Mouse (Mus musculus): ENCODE data around the gene Als2cl. TPM values are rescaled to one million over a fixed set of nuclear protein-coding genes. Genes with fewer than 3 reads are reported as not detected.
A peak's percentile ranks its signal among the peaks of the same experiment; 100 is the strongest.

Als2cl gene
- polyA plus RNA-seq, 1 experiment from 2014 or later, result 2.7 TPM

DNA sequence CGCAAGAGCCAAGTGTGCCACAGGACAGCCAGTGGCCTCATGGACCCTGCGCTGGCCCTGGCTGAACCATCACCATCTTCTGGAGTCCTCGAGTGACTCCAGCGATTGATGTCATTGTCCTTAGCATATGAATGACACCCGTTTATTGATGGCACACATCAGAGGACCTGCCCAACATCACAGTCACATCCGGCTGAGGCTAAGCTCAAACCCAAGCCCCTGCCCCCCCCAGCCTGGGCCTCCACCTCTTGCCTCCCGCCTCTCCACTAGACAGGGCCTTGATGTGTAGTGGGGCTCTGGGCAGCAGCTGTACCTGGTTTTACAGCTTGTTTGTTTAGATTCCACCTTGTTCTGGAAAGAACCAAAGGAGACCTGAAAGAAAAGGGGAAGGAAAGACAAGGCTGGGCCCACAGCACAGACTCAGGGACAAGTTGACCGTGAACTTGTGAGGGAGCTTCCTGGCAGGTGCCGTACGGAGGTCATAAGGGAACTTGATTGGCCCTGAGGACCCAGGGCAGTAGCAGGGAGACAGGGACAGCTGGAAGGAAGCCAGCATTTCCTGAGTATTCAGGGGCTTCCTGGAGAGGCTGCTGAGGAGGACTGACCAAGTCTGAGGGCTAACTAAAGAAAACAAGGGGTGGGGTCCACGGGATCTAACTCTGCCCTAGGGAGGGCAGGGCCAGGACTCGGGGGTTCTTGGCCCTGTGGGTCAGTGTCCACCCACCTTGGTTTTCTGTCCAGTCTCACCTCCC is 11.6 kb downstream of the Als2cl start:
- no peak overlapping the region for H3K27ac ChIP-seq (ENCODE audit: low read depth, low read length)
- H3K4me3 ChIP-seq (ENCODE audit: low read length), result no peak overlapping the region
- no peaks in the 10 kb centered on the region; the same call in 1 of the 2 replicates for H3K4me1 ChIP-seq (ENCODE audit: control insufficient read depth, insufficient read depth, low read depth, low read length)
- no peaks in the 10 kb centered on the region for H3K9me3 ChIP-seq (ENCODE audit: control insufficient read depth, low read length)
- no peak overlapping the region for H3K4me2 ChIP-seq (ENCODE audit: low read length)
- H3K36me3 ChIP-seq (ENCODE audit: control insufficient read depth, insufficient read depth, low read length), result no peaks in the 10 kb centered on the region
- 82% methylated on average over 12 of the region's 12 CpGs for WGBS
- no peaks in the 10 kb centered on the region; the same call in 1 of the 2 replicates for H3K27me3 ChIP-seq (replicated peaks; ENCODE audit: control insufficient read depth, insufficient read depth, low read length)
- ATAC-seq, result no peak
- H3K9ac ChIP-seq (ENCODE audit: low read depth, low read length), result no peak overlapping the region

DNA sequence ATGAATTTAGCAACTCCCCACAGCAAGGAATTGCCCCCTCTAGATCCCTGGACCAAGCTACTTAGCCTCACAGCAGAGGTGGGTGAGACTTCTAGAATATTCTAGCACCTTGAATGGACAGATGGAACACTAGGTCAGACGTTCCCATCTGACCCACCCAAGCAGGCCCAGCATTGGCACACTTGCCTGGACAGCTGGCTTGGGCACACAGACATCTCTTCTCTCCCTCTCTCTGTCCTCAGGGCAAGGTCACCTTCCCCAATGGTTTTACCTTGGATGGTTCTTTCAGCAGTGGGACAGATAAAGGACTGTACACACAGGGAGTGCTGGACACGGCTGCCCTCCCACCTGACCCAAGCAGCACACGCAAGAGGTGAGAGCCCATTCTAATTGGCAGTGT is 12.9 kb downstream of the Als2cl start:
- Histone ChIP-seq H3K9me3 (ENCODE audit: control insufficient read depth, low read length) (no peaks in the 10 kb centered on the region), H3K9ac (ENCODE audit: low read depth, low read length) (no peak overlapping the region), H3K36me3 (ENCODE audit: control insufficient read depth, insufficient read depth, low read length) (no peaks in the 10 kb centered on the region), H3K4me3 (ENCODE audit: low read length) (no peak overlapping the region), H3K4me1 (ENCODE audit: control insufficient read depth, insufficient read depth, low read depth, low read length) (no peaks in the 10 kb centered on the region; the same call in 1 of the 2 replicates), H3K4me2 (ENCODE audit: low read length) (no peak overlapping the region), H3K27me3 (replicated peaks; ENCODE audit: control insufficient read depth, insufficient read depth, low read length) (no peaks in the 10 kb centered on the region; the same call in 1 of the 2 replicates), H3K27ac (ENCODE audit: low read depth, low read length) (no peak overlapping the region)
- WGBS, result 86% methylated on average over 3 of the region's 3 CpGs
- ATAC-seq, result no peak

DNA sequence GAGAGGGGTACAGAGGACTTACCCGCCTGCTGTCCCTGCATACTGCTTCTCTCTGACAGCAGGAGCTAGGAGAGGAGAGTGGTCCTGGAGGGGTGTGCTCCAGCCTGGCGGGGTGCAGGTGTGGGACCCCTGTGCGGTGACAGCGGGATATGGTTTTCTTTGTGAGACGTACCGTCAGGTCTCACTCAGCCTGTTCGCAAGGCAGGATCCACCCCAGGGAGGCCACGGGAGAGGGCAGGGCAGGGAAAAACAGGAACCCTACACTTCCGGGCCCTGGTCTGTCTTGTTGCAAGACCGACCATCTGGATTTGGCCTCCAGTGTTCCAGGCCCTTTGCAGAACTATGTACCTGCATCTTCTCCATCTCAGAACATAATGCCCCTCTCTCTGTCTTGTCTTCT is 13.8 kb downstream of the Als2cl start:
- Histone ChIP-seq H3K9ac (ENCODE audit: low read depth, low read length) (no peak overlapping the region), H3K27ac (ENCODE audit: low read depth, low read length) (no peak overlapping the region), H3K4me3 (ENCODE audit: low read length) (no peak overlapping the region), H3K4me2 (ENCODE audit: low read length) (no peak overlapping the region), H3K9me3 (ENCODE audit: control insufficient read depth, low read length) (no peaks in the 10 kb centered on the region), H3K27me3 (replicated peaks; ENCODE audit: control insufficient read depth, insufficient read depth, low read length) (no peaks in the 10 kb centered on the region; the same call in 1 of the 2 replicates), H3K4me1 (ENCODE audit: control insufficient read depth, insufficient read depth, low read depth, low read length) (no peaks in the 10 kb centered on the region; the same call in 1 of the 2 replicates), H3K36me3 (ENCODE audit: control insufficient read depth, insufficient read depth, low read length) (no peaks in the 10 kb centered on the region)
- 68% methylated on average over 10 of the region's 10 CpGs for WGBS
- ATAC-seq, result no peak

DNA sequence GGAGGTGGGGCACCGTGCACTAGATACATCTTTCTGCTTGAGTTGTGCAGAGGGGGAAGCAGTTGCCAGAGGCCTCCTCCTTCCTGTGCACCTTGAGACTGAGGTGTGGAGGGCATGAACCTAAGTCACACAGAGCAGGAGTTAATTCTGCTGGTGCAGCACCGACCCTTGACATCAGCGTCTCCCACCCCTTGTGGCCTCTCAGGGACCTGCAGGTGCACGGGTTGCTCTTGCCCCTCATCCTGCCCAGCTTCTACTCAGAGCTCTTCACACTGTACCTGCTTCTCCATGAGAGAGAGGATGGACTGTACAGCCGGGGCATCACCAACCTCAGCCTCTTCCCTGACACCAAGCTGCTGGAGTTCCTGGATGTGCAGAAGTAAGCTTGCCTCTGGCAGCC is 15.8 kb downstream of the Als2cl start:
- no peak overlapping the region for H3K4me2 ChIP-seq (ENCODE audit: low read length)
- H3K27ac ChIP-seq (ENCODE audit: low read depth, low read length), result no peak overlapping the region
- 0 out of 2 replicates have a peak, but pooled peaks have one; percentile 10 for ATAC-seq
- H3K4me3 ChIP-seq (ENCODE audit: low read length), result no peak overlapping the region
- 63% methylated on average over 5 of the region's 5 CpGs for WGBS
- H3K27me3 ChIP-seq (replicated peaks; ENCODE audit: control insufficient read depth, insufficient read depth, low read length), result no peaks in the 10 kb centered on the region; the same call in 1 of the 2 replicates
- H3K4me1 ChIP-seq (ENCODE audit: control insufficient read depth, insufficient read depth, low read depth, low read length), result no peaks in the 10 kb centered on the region; the same call in 1 of the 2 replicates
- H3K9me3 ChIP-seq (ENCODE audit: control insufficient read depth, low read length), result no peaks in the 10 kb centered on the region
- no peaks in the 10 kb centered on the region for H3K36me3 ChIP-seq (ENCODE audit: control insufficient read depth, insufficient read depth, low read length)
- H3K9ac ChIP-seq (ENCODE audit: low read depth, low read length), result no peak overlapping the region; the same call in 1 of the 2 replicates

DNA sequence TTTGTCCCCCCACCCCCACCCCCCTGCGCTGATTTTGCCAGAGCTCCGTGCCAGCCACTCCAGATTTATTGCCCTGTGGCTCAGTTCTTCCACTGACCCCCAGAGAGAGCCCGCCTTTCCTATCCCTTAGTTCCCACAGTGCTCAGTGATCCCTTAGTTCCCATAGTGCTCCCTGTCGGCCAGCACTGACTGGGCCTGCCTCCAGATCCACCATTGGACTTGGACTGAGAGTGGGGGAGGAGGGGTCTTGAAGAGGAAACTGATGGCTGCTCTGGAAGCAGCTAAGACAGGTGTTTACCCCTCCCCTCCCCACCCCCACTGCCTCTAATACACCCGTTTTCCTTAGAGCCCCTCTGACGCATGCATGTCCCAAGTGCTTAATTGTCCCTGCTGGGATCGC is 16.3 kb downstream of the Als2cl start:
- Histone ChIP-seq H3K9me3 (ENCODE audit: control insufficient read depth, low read length) (no peaks in the 10 kb centered on the region), H3K27ac (ENCODE audit: low read depth, low read length) (no peak overlapping the region), H3K4me1 (ENCODE audit: control insufficient read depth, insufficient read depth, low read depth, low read length) (no peaks in the 10 kb centered on the region; the same call in 1 of the 2 replicates), H3K4me2 (ENCODE audit: low read length) (peak overlapping the region; percentile 34), H3K9ac (ENCODE audit: low read depth, low read length) (no peak overlapping the region), H3K4me3 (ENCODE audit: low read length) (no peak overlapping the region), H3K36me3 (ENCODE audit: control insufficient read depth, insufficient read depth, low read length) (no peaks in the 10 kb centered on the region), H3K27me3 (replicated peaks; ENCODE audit: control insufficient read depth, insufficient read depth, low read length) (no peaks in the 10 kb centered on the region; the same call in 1 of the 2 replicates)
- peak; percentile 51; the same call in 1 of the 2 replicates for ATAC-seq
- 13% methylated on average over 7 of the region's 7 CpGs for WGBS

DNA sequence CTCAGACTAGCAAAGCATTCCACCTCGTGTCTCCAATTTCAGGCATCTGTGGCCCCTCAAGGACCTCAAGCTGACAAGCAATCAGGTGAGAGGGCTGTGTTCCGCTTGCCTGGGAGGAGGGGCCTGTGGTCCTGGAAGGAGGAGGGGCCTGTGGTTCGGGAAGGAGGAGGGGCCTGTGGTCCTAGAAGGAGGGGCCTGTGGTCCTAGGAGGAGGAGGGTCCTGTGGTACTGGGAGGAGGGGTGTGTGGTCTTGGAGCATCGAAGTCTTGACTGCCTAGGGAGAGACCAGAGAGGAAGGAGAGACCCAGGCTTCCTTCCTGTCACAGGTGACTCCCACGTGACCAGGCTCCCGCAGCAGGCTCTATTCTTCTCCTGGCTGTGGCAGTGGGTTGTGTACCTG is 16.9 kb downstream of the Als2cl start:
- Histone ChIP-seq H3K4me1 (ENCODE audit: control insufficient read depth, insufficient read depth, low read depth, low read length) (no peaks in the 10 kb centered on the region; the same call in 1 of the 2 replicates), H3K36me3 (ENCODE audit: control insufficient read depth, insufficient read depth, low read length) (no peaks in the 10 kb centered on the region), H3K27me3 (replicated peaks; ENCODE audit: control insufficient read depth, insufficient read depth, low read length) (no peaks in the 10 kb centered on the region; the same call in 1 of the 2 replicates), H3K9me3 (ENCODE audit: control insufficient read depth, low read length) (no peaks in the 10 kb centered on the region), H3K27ac (ENCODE audit: low read depth, low read length) (no peak overlapping the region), H3K4me3 (ENCODE audit: low read length) (no peak overlapping the region), H3K4me2 (ENCODE audit: low read length) (peak overlapping the region; percentile 34), H3K9ac (ENCODE audit: low read depth, low read length) (no peak overlapping the region; the same call in 1 of the 2 replicates)
- 14% methylated on average over 6 of the region's 6 CpGs for WGBS
- no peak for ATAC-seq

DNA sequence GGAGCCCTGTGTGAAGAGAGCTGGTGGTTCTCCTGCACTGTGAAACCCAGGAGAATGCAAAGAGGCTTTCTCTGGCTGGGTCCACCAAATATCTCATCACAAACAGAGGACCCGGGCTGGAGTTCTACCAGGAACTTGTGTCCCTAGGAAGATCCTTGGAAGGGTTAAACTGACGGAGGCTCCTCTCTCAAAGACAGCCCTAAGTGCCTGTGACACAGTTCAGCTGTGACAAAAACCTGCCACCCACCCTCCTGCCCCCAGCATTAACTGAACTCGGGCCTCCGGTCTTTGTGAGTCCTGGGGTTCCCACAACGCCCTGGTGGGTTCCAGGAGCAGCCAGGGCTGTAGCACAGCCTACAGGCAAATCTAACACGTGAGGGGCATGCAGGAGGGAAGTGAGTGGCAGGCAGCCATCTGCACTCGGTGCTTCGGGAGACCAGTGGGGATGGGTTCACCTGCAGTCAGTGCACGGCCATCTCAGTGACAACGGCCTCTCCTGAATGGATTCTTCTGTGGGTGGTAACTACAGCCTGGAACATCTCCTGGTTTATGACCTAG is 19.9 kb downstream of the Als2cl start:
- H3K9ac ChIP-seq (ENCODE audit: low read depth, low read length), result no peak overlapping the region
- H3K4me3 ChIP-seq (ENCODE audit: low read length), result no peak overlapping the region
- no peaks in the 10 kb centered on the region for H3K36me3 ChIP-seq (ENCODE audit: control insufficient read depth, insufficient read depth, low read length)
- H3K9me3 ChIP-seq (ENCODE audit: control insufficient read depth, low read length), result no peaks in the 10 kb centered on the region
- 69% methylated on average over 10 of the region's 10 CpGs for WGBS
- H3K4me2 ChIP-seq (ENCODE audit: low read length), result no peak overlapping the region
- H3K27ac ChIP-seq (ENCODE audit: low read depth, low read length), result no peak overlapping the region
- no peak for ATAC-seq
- no peaks in the 10 kb centered on the region; the same call in 1 of the 2 replicates for H3K27me3 ChIP-seq (replicated peaks; ENCODE audit: control insufficient read depth, insufficient read depth, low read length)
- no peaks in the 10 kb centered on the region; the same call in 1 of the 2 replicates for H3K4me1 ChIP-seq (ENCODE audit: control insufficient read depth, insufficient read depth, low read depth, low read length)

DNA sequence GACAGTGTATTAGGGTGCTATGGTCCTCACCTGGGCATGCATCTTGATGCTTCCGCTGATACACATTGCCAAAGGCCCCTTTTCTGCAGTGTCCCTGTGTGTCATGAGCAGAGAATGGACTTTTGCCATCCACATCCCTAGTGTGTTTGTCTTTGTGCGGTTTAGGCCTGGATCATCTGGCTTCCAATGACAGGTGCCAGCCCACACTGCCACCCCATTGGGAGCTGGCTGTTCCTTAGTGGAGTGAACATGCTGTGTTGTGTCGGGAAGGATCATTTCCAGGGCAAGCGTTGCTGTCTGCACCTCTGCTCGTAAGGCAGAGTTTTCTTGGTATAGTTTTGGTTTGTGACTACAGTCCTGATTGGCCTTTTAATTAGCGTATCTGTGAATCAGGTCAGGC is 21.5 kb downstream of the Als2cl start:
- Histone ChIP-seq H3K4me1 (ENCODE audit: control insufficient read depth, insufficient read depth, low read depth, low read length) (no peaks in the 10 kb centered on the region; the same call in 1 of the 2 replicates), H3K4me2 (ENCODE audit: low read length) (no peak overlapping the region), H3K36me3 (ENCODE audit: control insufficient read depth, insufficient read depth, low read length) (no peaks in the 10 kb centered on the region), H3K9me3 (ENCODE audit: control insufficient read depth, low read length) (no peaks in the 10 kb centered on the region), H3K4me3 (ENCODE audit: low read length) (no peak overlapping the region), H3K9ac (ENCODE audit: low read depth, low read length) (no peak overlapping the region), H3K27me3 (replicated peaks; ENCODE audit: control insufficient read depth, insufficient read depth, low read length) (no peaks in the 10 kb centered on the region), H3K27ac (ENCODE audit: low read depth, low read length) (no peak overlapping the region)
- ATAC-seq, result no peak
- WGBS, result 80% methylated on average over 6 of the region's 6 CpGs

DNA sequence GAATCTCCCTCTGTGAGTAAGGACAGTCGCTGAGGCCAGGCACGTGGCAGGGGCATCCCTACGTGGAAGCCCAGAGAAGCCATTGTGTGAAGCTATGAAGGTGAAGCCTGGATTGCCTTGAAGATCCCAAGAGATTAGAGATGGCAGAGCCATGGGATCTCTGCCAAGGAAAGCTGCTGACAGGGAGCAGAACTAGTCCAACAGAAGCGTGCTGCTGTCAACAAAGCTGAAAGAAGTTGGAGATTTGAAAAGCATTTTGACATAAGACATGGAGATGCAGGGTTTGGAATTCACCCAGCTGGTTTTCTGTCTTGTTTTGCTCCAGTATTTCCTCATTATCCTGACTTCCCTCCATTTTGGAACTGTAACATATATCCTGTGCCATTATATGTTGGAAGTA is 22.6 kb downstream of the Als2cl start:
- H3K36me3 ChIP-seq (ENCODE audit: control insufficient read depth, insufficient read depth, low read length), result no peaks in the 10 kb centered on the region
- WGBS, result 83% methylated on average over 4 of the region's 4 CpGs
- H3K27me3 ChIP-seq (replicated peaks; ENCODE audit: control insufficient read depth, insufficient read depth, low read length), result no peaks in the 10 kb centered on the region
- H3K4me3 ChIP-seq (ENCODE audit: low read length), result no peak overlapping the region
- H3K4me2 ChIP-seq (ENCODE audit: low read length), result no peak overlapping the region
- H3K4me1 ChIP-seq (ENCODE audit: control insufficient read depth, insufficient read depth, low read depth, low read length), result no peaks in the 10 kb centered on the region
- no peaks in the 10 kb centered on the region for H3K9me3 ChIP-seq (ENCODE audit: control insufficient read depth, low read length)
- ATAC-seq, result no peak
- H3K9ac ChIP-seq (ENCODE audit: low read depth, low read length), result no peak overlapping the region
- no peak overlapping the region for H3K27ac ChIP-seq (ENCODE audit: low read depth, low read length)
